Mouse (Mus musculus) heart, postnatal 0 days (tissue): Measurements from ENCODE around the gene 4921507P07Rik.

Source experiments
- CTCF ChIP-seq: IDR thresholded peaks from 2 replicates; pipeline ENCODE4 v1.5.1; 2016; ENCODE audit warnings: antibody characterized with exemption, control low read depth, low read depth
- EP300 ChIP-seq: IDR thresholded peaks from 2 replicates; pipeline ENCODE4 v1.6.1; 2016; ENCODE audit warnings: antibody characterized with exemption, low read depth

- TF ChIP-seq CTCF, result no peak
- TF ChIP-seq EP300, result no peak
Observed at GRCm38 (mm10) chr6:50590234-50590633, 6.2 kb downstream of the 4921507P07Rik start.
